Comparison of ENCODE assay signal across 12 mouse cellular contexts in the genomic region with DNA sequence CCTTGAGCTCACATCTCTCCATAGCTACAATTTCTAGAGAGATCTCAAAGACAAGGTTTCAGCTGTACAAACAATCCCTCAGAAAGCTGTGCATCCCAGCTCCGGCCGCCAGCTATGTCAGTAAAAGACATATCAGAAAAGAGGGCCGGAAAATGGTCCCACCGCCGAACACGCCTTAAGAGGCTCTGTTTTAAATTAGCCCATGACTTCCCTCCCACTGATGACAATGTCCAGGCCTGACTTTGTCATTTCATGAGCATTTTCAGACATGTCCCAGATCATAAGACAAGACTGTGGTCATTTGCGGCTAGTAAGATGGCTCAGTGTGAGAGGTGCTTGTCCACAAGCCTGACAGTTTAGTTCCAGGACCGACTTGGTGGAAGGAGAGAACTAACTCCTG.
"Had no signal": no experiment of that assay in that cellular context is flagged by ENCODE, and none has a peak within 500 bp of the region (broad histone marks: within the 10 kb centered on the region; RNA-seq: fewer than 3 reads in every experiment).

No protein-coding gene starts in this region.

- H3K4me2 ChIP-seq: kidney, embryonic 15.5 days; liver, embryonic 15.5 days; midbrain, embryonic 13.5 days had no signal

- H3K4me3 ChIP-seq: kidney, embryonic 15.5 days; left cerebral cortex, adult 2 months; liver, embryonic 15.5 days; midbrain, embryonic 13.5 days had no signal

- H3K4me1 ChIP-seq: liver, embryonic 15.5 days had no signal

- H3K27me3 ChIP-seq: kidney, embryonic 15.5 days; liver, embryonic 15.5 days; midbrain, embryonic 13.5 days had no signal

- H3K9ac ChIP-seq: kidney, embryonic 15.5 days; liver, embryonic 15.5 days; midbrain, embryonic 13.5 days had no signal

- H3K9me3 ChIP-seq: kidney, embryonic 15.5 days; liver, embryonic 15.5 days; midbrain, embryonic 13.5 days had no signal

- H3K27ac ChIP-seq: kidney, embryonic 15.5 days; left cerebral cortex, adult 2 months; liver, embryonic 15.5 days; midbrain, embryonic 13.5 days; stomach, postnatal 0 days had no signal

- H3K36me3 ChIP-seq: kidney, embryonic 15.5 days; liver, embryonic 15.5 days; midbrain, embryonic 13.5 days had no signal

- ATAC-seq: lung, postnatal 0 days; midbrain, embryonic 13.5 days had no signal

- DNase-seq: kidney, postnatal 14 days; lung, adult 2 months; lung, postnatal 36 days; right cerebral cortex, adult 18-20 months; right cerebral cortex, postnatal 25 days; thymus, postnatal 4 days had no signal
